ENCODE assay signal across 14 mouse cellular contexts in the genomic region with DNA sequence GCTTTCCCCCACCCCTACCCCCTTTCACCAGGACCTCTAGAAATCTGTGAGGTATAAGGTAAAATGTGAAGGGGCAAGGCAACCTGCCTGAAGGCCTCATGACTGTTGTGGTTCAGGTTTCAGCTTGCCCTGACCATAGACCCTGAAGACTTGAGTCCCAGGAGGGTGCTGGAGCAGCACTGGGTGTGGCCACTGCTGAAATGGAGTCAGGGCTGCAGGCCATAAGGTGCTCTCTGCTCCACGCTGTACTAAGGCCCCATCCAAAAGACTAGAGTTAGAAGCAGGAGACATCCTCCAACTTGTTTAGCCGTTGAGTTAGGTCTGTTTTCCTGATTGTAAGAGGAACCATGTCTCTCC. TPM values are rescaled to one million over a fixed set of nuclear protein-coding genes. Genes with fewer than 3 reads are reported as not detected.
A peak's percentile ranks its signal among the peaks of the same experiment; 100 is the strongest.
DNase-seq lines count a peak whose midpoint lies in the region; ATAC-seq and TF ChIP-seq lines count a peak whose summit lies in the region.
"Had no signal": no experiment of that assay in that cellular context is flagged by ENCODE, and none has a peak within 500 bp of the region (broad histone marks: within the 10 kb centered on the region; RNA-seq: fewer than 3 reads in every experiment).

No protein-coding gene starts in this region.

- H3K4me2 ChIP-seq in liver, embryonic 12.5 days = peak overlapping the region; percentile 78
- H3K4me2 ChIP-seq: embryonic facial prominence, embryonic 13.5 days; lung, embryonic 15.5 days had no signal

- peaks cover 82% of the 10 kb centered on the region for H3K4me1 ChIP-seq in liver, embryonic 12.5 days
- H3K4me1 ChIP-seq: embryonic facial prominence, embryonic 13.5 days; lung, embryonic 15.5 days had no signal

- H3K36me3 ChIP-seq in liver, embryonic 12.5 days = peaks cover 11% of the 10 kb centered on the region; the same call in 1 of the 2 replicates
- H3K36me3 ChIP-seq: embryonic facial prominence, embryonic 13.5 days; lung, embryonic 15.5 days had no signal

- no peaks in the 10 kb centered on the region for H3K27me3 ChIP-seq in liver, embryonic 12.5 days (replicated peaks)
- H3K27me3 ChIP-seq: embryonic facial prominence, embryonic 13.5 days; lung, embryonic 15.5 days had no signal

- no peaks in the 10 kb centered on the region for H3K9me3 ChIP-seq in liver, embryonic 12.5 days (replicated peaks)
- H3K9me3 ChIP-seq: embryonic facial prominence, embryonic 13.5 days; lung, embryonic 15.5 days had no signal

- H3K9ac ChIP-seq in liver, embryonic 12.5 days = peak overlapping the region; percentile 71
- H3K9ac ChIP-seq: embryonic facial prominence, embryonic 13.5 days; lung, embryonic 15.5 days had no signal

- intact Hi-C loops in gastrocnemius, adult 2 months (cut with DNase I) = no loop called here

- H3K27ac ChIP-seq in gastrocnemius, adult 2 months = no peak overlapping the region
- peak overlapping the region; percentile 90 for H3K27ac ChIP-seq in liver, embryonic 12.5 days
- H3K27ac ChIP-seq: embryonic facial prominence, embryonic 13.5 days; hindbrain, postnatal 0 days; lung, embryonic 15.5 days had no signal

- H3K4me3 ChIP-seq in gastrocnemius, adult 2 months = peak overlapping the region; percentile 40; the same call in 1 of the 2 replicates
- peak overlapping the region; percentile 64 for H3K4me3 ChIP-seq in liver, embryonic 12.5 days
- H3K4me3 ChIP-seq: embryonic facial prominence, embryonic 13.5 days; lung, embryonic 15.5 days had no signal

- ATAC-seq in liver, embryonic 12.5 days = no peak
- no peak for ATAC-seq in frontal cortex, adult (ENCODE audit: low TSS enrichment)
- ATAC-seq: forebrain, embryonic 16.5 days; hindbrain, postnatal 0 days had no signal

- DNase-seq in gastrocnemius, adult 2 months = no peak
- DNase-seq in gastrocnemius, postnatal 25 days = no peak
- peak; percentile 57 to 63 for DNase-seq in spleen, postnatal 36 days (ENCODE audit: low spot score in 2 of 2)
- no peak for DNase-seq in spleen, postnatal 4 days (ENCODE audit: low spot score in 2 of 2)
- peak; percentile 30 to 36 for DNase-seq in thymus, postnatal 36 days
- no peak for DNase-seq in adrenal gland, postnatal 4 days (ENCODE audit: low spot score in 2 of 2)
- DNase-seq: cerebellum, postnatal 14 days; kidney, postnatal 10 days had no signal

- no peak for TF ChIP-seq CTCF in gastrocnemius, adult 2 months (IDR thresholded peaks at IDR 0.05)

- 35% methylated on average over 2 of the region's 2 CpGs for WGBS in liver, embryonic 12.5 days (ENCODE audit: insufficient replicate concordance)

RNA-seq across cellular contexts. Expression of gene Psd4, which starts 19.6 kb away (rescaled TPM):
- total RNA-seq in gastrocnemius, adult 2 months (2021) = under 1 TPM; 0.20 to 0.36 TPM
- total RNA-seq in gastrocnemius, postnatal 25 days (2021) = under 1 TPM; 0.13 to 0.49 TPM
- 13.1 and 13.2 TPM in 2 replicates for polyA plus RNA-seq in liver, embryonic 12.5 days (2016; fragmentation: Nextera tagmentation; extraction: Ambion mirVana)
- 1 to 10 TPM; 1.6 to 3.1 TPM for total RNA-seq in adrenal gland, postnatal 4 days (2021)

RNA-seq across cellular contexts. Expression of gene Il1rn, which starts 50.3 kb away (rescaled TPM):
- not detected for total RNA-seq in gastrocnemius, adult 2 months (2021)
- not detected for total RNA-seq in gastrocnemius, postnatal 25 days (2021)
- polyA plus RNA-seq in liver, embryonic 12.5 days (2016; fragmentation: Nextera tagmentation; extraction: Ambion mirVana) = 0.54 and 1.0 TPM in 2 replicates
- under 1 TPM; 0.28 to 0.99 TPM for total RNA-seq in adrenal gland, postnatal 4 days (2021)
- total RNA-seq: hindbrain, postnatal 0 days had no signal
- polyA plus RNA-seq: forebrain, embryonic 16.5 days had no signal

Comparison
In these comparisons a context has a peak if more than half of its experiments do, and no peak if none do; other contexts are left out.
1. DNase-seq: peak in spleen, postnatal 36 days (2 of 2) and thymus, postnatal 36 days (2 of 2); none in gastrocnemius, adult 2 months (single experiment), gastrocnemius, postnatal 25 days (single experiment), spleen, postnatal 4 days (0 of 2) and adrenal gland, postnatal 4 days (0 of 2).